Mouse (Mus musculus) kidney, embryonic 15.5 days (tissue): ENCODE measurements around the gene Tex48. TPM values are rescaled to one million over a fixed set of nuclear protein-coding genes. Genes with fewer than 3 reads are reported as not detected.

Experiments
- ATAC-seq: fragments of 200-750 bp; cut with Nextera tagmentation; replicated peaks from 2 replicates; pipeline ENCODE4 v1.8.0; 2017; ENCODE audit warnings: moderate TSS enrichment; ENCODE audit not compliant: low FRiP score
- H3K27ac ChIP-seq: fragments of 300-500 bp; sonication (generic); 2 replicates; pipeline ENCODE4 v1.5.1; 2015; ENCODE audit warnings: mild to moderate bottlenecking, inconsistent platforms
- H3K27me3 ChIP-seq: fragments of 300-500 bp; sonication (generic); 2 replicates; pipeline ENCODE4 v1.6.1; 2015; ENCODE audit warnings: inconsistent platforms
- H3K36me3 ChIP-seq: fragments of 300-500 bp; sonication (generic); 2 replicates; pipeline ENCODE4 v1.6.1; 2015; ENCODE audit warnings: inconsistent platforms
- H3K4me1 ChIP-seq: fragments of 300-500 bp; sonication (generic); 2 replicates; pipeline ENCODE4 v1.6.1; 2015; ENCODE audit warnings: inconsistent platforms
- H3K4me2 ChIP-seq: fragments of 300-500 bp; sonication (generic); 2 replicates; pipeline ENCODE4 v1.6.1; 2015; ENCODE audit warnings: moderate library complexity, mild to moderate bottlenecking, inconsistent platforms
- H3K4me3 ChIP-seq: fragments of 300-500 bp; sonication (generic); replicated peaks from 2 replicates; pipeline ENCODE4 v1.5.1; 2015; ENCODE audit warnings: mild to moderate bottlenecking, inconsistent platforms
- H3K9ac ChIP-seq: fragments of 300-500 bp; sonication (generic); 2 replicates; pipeline ENCODE4 v1.6.1; 2015; ENCODE audit warnings: mild to moderate bottlenecking, inconsistent platforms
- H3K9me3 ChIP-seq: fragments of 300-500 bp; sonication (generic); replicated peaks from 2 replicates; pipeline ENCODE4 v1.6.1; 2016; ENCODE audit warnings: inconsistent platforms
- WGBS: fragments of 180-500 bp; shearing (Covaris S2); methylation state at CpG from one replicate; pipeline ENCODE4 v1.1.7; 2015; ENCODE audit warnings: mixed read lengths; 5-methylcytosine and 5-hydroxymethylcytosine counted together
- polyA plus RNA-seq: library from polyadenylated mRNA; unstranded; fragments of >200 nt; fragmentation: Nextera tagmentation; extraction: Ambion mirVana; gene quantifications from 2 replicates; pipeline ENCODE4 v1.2.1, GENCODE M21; 2015

Gene Tex48
- polyA plus RNA-seq, 1 experiment from 2014 or later: not detected

DNA sequence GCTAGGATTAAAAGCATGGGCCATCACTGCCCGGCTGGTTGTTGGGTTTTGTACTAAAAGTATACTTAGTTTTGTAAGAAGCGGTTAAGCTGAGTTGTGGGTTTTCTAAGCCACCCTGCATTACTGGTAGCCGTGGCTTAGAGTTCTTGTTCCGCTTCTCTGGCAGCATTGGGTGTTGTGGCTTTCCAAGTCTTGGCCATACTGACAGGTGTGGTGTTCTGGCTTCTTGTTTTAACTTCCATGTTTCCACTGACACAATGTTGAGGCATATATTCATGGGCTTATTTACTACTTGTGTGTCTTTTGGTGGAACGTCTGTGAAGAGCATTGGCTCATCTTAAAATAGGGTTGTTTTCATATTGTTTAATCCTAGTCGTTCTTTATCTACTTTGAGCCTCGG, 32.2 kb downstream of the Tex48 start:
- no peak for ATAC-seq
- Histone ChIP-seq H3K4me3 (no peak overlapping the region), H3K9me3 (no peaks in the 10 kb centered on the region), H3K27me3 (no peaks in the 10 kb centered on the region), H3K4me2 (no peak overlapping the region), H3K27ac (no peak overlapping the region), H3K4me1 (peaks cover 18% of the 10 kb centered on the region), H3K9ac (no peak overlapping the region), H3K36me3 (no peaks in the 10 kb centered on the region)
- WGBS: 91% methylated on average over 7 of the region's 7 CpGs

GRCm38 (mm10) chr4:63586240-63586639, 36.0 kb downstream of the Tex48 start:
- no peaks in the 10 kb centered on the region for H3K9me3 ChIP-seq
- WGBS: 76% methylated on average over 2 of the region's 2 CpGs
- H3K27me3 ChIP-seq: no peaks in the 10 kb centered on the region
- no peak overlapping the region for H3K4me2 ChIP-seq
- no peak overlapping the region for H3K9ac ChIP-seq
- no peak for ATAC-seq
- no peaks in the 10 kb centered on the region for H3K36me3 ChIP-seq
- H3K4me3 ChIP-seq: no peak overlapping the region
- H3K4me1 ChIP-seq: peaks cover 9% of the 10 kb centered on the region
- no peak overlapping the region for H3K27ac ChIP-seq

DNA sequence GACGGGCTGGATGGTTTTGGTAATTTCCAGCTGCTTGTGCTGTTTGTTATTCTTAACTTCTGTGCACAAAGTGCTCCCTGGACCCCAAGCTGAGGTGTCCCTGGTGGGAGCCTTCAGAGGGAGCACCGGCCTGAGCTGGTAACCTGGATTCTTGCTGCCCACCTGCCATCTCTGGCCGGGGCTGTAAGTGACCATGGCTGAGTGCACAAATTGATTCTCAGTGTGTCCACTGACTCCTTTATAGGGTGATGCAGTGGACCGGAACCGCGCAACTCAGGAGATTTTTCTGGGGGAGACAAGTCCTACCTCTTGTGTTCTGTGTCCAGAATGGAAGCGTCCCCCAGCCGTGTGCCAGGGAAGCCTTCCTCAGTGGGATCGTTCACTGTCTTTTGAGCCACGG, 37.0 kb downstream of the Tex48 start:
- 49% methylated on average over 10 of the region's 10 CpGs for WGBS
- ATAC-seq: peak; percentile 64; the same call in 1 of the 2 replicates
- no peak overlapping the region for H3K9ac ChIP-seq
- H3K27me3 ChIP-seq: no peaks in the 10 kb centered on the region
- H3K9me3 ChIP-seq: no peaks in the 10 kb centered on the region
- H3K36me3 ChIP-seq: no peaks in the 10 kb centered on the region
- no peak overlapping the region for H3K27ac ChIP-seq
- no peak overlapping the region for H3K4me3 ChIP-seq
- no peak overlapping the region for H3K4me2 ChIP-seq
- H3K4me1 ChIP-seq: peaks cover 9% of the 10 kb centered on the region

- H3K27me3 ChIP-seq: no peaks in the 10 kb centered on the region
- H3K9ac ChIP-seq: no peak overlapping the region
- 75% methylated on average over 5 of the region's 5 CpGs for WGBS
- H3K9me3 ChIP-seq: no peaks in the 10 kb centered on the region
- no peak overlapping the region for H3K27ac ChIP-seq
- H3K36me3 ChIP-seq: peaks cover 3% of the 10 kb centered on the region; the same call in 1 of the 2 replicates
- H3K4me2 ChIP-seq: no peak overlapping the region
- no peak for ATAC-seq
- H3K4me3 ChIP-seq: no peak overlapping the region
- peaks cover 9% of the 10 kb centered on the region for H3K4me1 ChIP-seq
Observed at GRCm38 (mm10) chr4:63582580-63582979, 39.6 kb downstream of the Tex48 start.

DNA sequence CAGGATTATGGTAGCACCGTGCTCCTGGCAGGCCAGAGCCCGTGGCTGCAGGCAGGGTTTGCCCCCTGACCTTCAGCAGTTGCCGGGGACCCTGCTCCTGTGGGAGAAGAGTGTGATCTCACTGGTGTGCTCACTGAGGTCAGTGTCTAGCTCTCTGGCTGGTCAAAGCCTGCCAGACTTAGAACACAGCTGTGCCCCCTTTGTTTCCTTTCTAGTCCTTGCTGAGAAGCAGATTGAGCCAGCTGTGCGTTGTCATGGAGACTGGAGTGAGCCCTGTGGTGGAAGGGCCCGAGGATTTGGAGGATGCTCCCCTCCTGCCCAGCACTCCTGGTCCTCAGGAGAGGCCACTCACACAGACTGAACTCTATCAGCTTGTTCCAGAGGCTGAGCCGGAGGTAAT, 42.1 kb downstream of the Tex48 start:
- Histone ChIP-seq H3K9me3 (no peaks in the 10 kb centered on the region; the same call in 1 of the 2 replicates), H3K4me1 (peaks cover 4% of the 10 kb centered on the region), H3K4me3 (no peak overlapping the region), H3K27ac (no peak overlapping the region), H3K27me3 (no peaks in the 10 kb centered on the region), H3K4me2 (no peak overlapping the region), H3K9ac (no peak overlapping the region), H3K36me3 (peaks cover 6% of the 10 kb centered on the region; the same call in 1 of the 2 replicates)
- ATAC-seq: no peak; the same call in 1 of the 2 replicates
- 49% methylated on average over 6 of the region's 6 CpGs for WGBS

- Histone ChIP-seq H3K4me3 (no peak overlapping the region), H3K36me3 (peaks cover 6% of the 10 kb centered on the region; the same call in 1 of the 2 replicates), H3K27me3 (no peaks in the 10 kb centered on the region), H3K4me2 (no peak overlapping the region), H3K27ac (no peak overlapping the region), H3K4me1 (no peaks in the 10 kb centered on the region; the same call in 1 of the 2 replicates), H3K9ac (no peak overlapping the region), H3K9me3 (no peaks in the 10 kb centered on the region; the same call in 1 of the 2 replicates)
- 91% methylated on average over 14 of the region's 14 CpGs for WGBS
- ATAC-seq: no peak
Observed at GRCm38 (mm10) chr4:63579649-63580048, 42.6 kb downstream of the Tex48 start.

- WGBS: 87% methylated on average over 5 of the region's 5 CpGs
- Histone ChIP-seq H3K27ac (no peak overlapping the region), H3K4me2 (no peak overlapping the region), H3K9me3 (no peaks in the 10 kb centered on the region; the same call in 1 of the 2 replicates), H3K9ac (no peak overlapping the region), H3K4me3 (no peak overlapping the region), H3K36me3 (peaks cover 3% of the 10 kb centered on the region; the same call in 1 of the 2 replicates), H3K27me3 (no peaks in the 10 kb centered on the region), H3K4me1 (peaks cover 14% of the 10 kb centered on the region)
- ATAC-seq: no peak
Observed at GRCm38 (mm10) chr4:63572621-63573020, 49.6 kb downstream of the Tex48 start.

- Histone ChIP-seq H3K9me3 (no peaks in the 10 kb centered on the region), H3K27ac (peak overlapping the region; percentile 14; the same call in 1 of the 2 replicates), H3K4me3 (no peak overlapping the region), H3K27me3 (no peaks in the 10 kb centered on the region), H3K9ac (no peak overlapping the region), H3K4me1 (peaks cover 14% of the 10 kb centered on the region), H3K4me2 (no peak overlapping the region), H3K36me3 (no peaks in the 10 kb centered on the region)
- WGBS: 29% methylated on average over 7 of the region's 7 CpGs
- ATAC-seq: no peak
Observed at GRCm38 (mm10) chr4:63570208-63570781, 51.9 kb downstream of the Tex48 start.

- H3K36me3 ChIP-seq: no peaks in the 10 kb centered on the region
- no peak overlapping the region for H3K9ac ChIP-seq
- no peak overlapping the region for H3K4me2 ChIP-seq
- no peak overlapping the region for H3K27ac ChIP-seq
- no peak for ATAC-seq
- 84% methylated on average over 8 of the region's 8 CpGs for WGBS
- H3K9me3 ChIP-seq: no peaks in the 10 kb centered on the region
- H3K27me3 ChIP-seq: no peaks in the 10 kb centered on the region
- no peak overlapping the region for H3K4me3 ChIP-seq
- H3K4me1 ChIP-seq: peaks cover 14% of the 10 kb centered on the region
Observed at GRCm38 (mm10) chr4:63569322-63569721, 52.9 kb downstream of the Tex48 start.

GRCm38 (mm10) chr4:63567712-63568390, 54.4 kb downstream of the Tex48 start:
- peaks cover 14% of the 10 kb centered on the region for H3K4me1 ChIP-seq

DNA sequence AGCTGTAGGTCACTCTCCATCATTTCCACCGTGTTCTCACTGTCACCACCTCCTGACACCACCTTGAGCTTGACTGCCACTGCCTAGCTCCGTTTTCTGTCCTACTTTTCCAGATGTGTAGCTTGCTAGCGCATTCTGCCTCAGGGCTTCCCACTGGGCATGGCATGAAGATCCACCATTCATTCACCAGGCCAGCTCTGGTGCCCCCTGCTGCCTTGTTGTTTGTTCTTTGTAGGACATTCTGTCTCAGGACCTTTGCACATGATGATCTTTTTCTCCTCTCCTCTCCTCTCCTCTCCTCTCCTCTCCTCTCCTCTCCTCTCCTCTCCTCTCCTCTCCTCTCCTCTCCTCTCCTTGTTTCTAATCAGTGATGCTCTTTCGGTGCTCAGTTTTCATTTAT, 59.5 kb downstream of the Tex48 start:
- no peak overlapping the region for H3K27ac ChIP-seq
- ATAC-seq: no peak
- WGBS: 90% methylated on average over 4 of the region's 4 CpGs
- no peak overlapping the region for H3K4me2 ChIP-seq
- H3K27me3 ChIP-seq: no peaks in the 10 kb centered on the region
- H3K9me3 ChIP-seq: no peaks in the 10 kb centered on the region
- H3K36me3 ChIP-seq: no peaks in the 10 kb centered on the region
- no peak overlapping the region for H3K4me3 ChIP-seq
- no peak overlapping the region for H3K9ac ChIP-seq
- peaks cover 39% of the 10 kb centered on the region for H3K4me1 ChIP-seq

More at GRCm38 (mm10) chr4:63567712-63568390, 54.4 kb downstream of the Tex48 start:
- no peaks in the 10 kb centered on the region for H3K9me3 ChIP-seq
- no peaks in the 10 kb centered on the region for H3K27me3 ChIP-seq
- ATAC-seq: no peak
- no peak overlapping the region for H3K4me2 ChIP-seq
- 89% methylated on average over 10 of the region's 10 CpGs for WGBS
- H3K4me3 ChIP-seq: no peak overlapping the region
- H3K36me3 ChIP-seq: no peaks in the 10 kb centered on the region
- H3K9ac ChIP-seq: no peak overlapping the region
- no peak overlapping the region for H3K27ac ChIP-seq

GRCm38 (mm10) chr4:63561861-63562675, 60.2 kb downstream of the Tex48 start:
- no peak overlapping the region for H3K4me3 ChIP-seq
- no peaks in the 10 kb centered on the region for H3K27me3 ChIP-seq
- H3K27ac ChIP-seq: no peak overlapping the region
- H3K36me3 ChIP-seq: no peaks in the 10 kb centered on the region
- no peak for ATAC-seq
- H3K9ac ChIP-seq: no peak overlapping the region
- H3K4me2 ChIP-seq: no peak overlapping the region
- H3K4me1 ChIP-seq: peaks cover 46% of the 10 kb centered on the region
- WGBS: 68% methylated on average over 7 of the region's 7 CpGs
- no peaks in the 10 kb centered on the region for H3K9me3 ChIP-seq
